Mouse (Mus musculus) ovary, postnatal 10 days (tissue): ENCODE data around the gene Inhba.

Experiments used
- DNase-seq: peaks from one replicate; pipeline ENCODE4 v3.0.0; 2022; ENCODE audit warnings: low spot score

Inhba gene

GRCm38 (mm10) chr13:16011372-16012242 lies at the start of gene Inhba:
Inhba (plus strand) TSS chr13:16011851.
- peak; percentile 27 for DNase-seq

GRCm38 (mm10) chr13:15976584-15976983 lies 35.1 kb upstream of the Inhba start:
- DNase-seq, result no peak

- DNase-seq, result no peak
Observed at GRCm38 (mm10) chr13:15979551-15979950, 32.1 kb upstream of the Inhba start.

- no peak for DNase-seq
Observed at GRCm38 (mm10) chr13:15982041-15982440, 29.6 kb upstream of the Inhba start.

GRCm38 (mm10) chr13:15985761-15986160 lies 25.9 kb upstream of the Inhba start:
- DNase-seq, result no peak

- no peak for DNase-seq
Observed at GRCm38 (mm10) chr13:15986172-15986571, 25.5 kb upstream of the Inhba start.

- DNase-seq, result no peak
Observed at GRCm38 (mm10) chr13:15995314-15995713, 16.3 kb upstream of the Inhba start.

- DNase-seq, result no peak
Observed at GRCm38 (mm10) chr13:16005517-16005916, 6.1 kb upstream of the Inhba start.

GRCm38 (mm10) chr13:16007748-16008147 lies 3.9 kb upstream of the Inhba start:
- no peak for DNase-seq

- no peak for DNase-seq
Observed at GRCm38 (mm10) chr13:16008348-16008747, 3.3 kb upstream of the Inhba start.

- DNase-seq, result no peak
Observed at GRCm38 (mm10) chr13:16009766-16010465, 1.7 kb upstream of the Inhba start.

- DNase-seq, result no peak
Observed at GRCm38 (mm10) chr13:16010586-16010985, 1.1 kb upstream of the Inhba start.

- DNase-seq, result peak; percentile 53
Observed at GRCm38 (mm10) chr13:16012243-16012887, 714 bp downstream of the Inhba start.

- DNase-seq, result no peak
Observed at GRCm38 (mm10) chr13:16014166-16014565, 2.5 kb downstream of the Inhba start.

GRCm38 (mm10) chr13:16016506-16016905 lies 4.9 kb downstream of the Inhba start:
- no peak for DNase-seq

- no peak for DNase-seq
Observed at GRCm38 (mm10) chr13:16017338-16017737, 5.7 kb downstream of the Inhba start.

GRCm38 (mm10) chr13:16017777-16018176 lies 6.1 kb downstream of the Inhba start:
- no peak for DNase-seq

- DNase-seq, result no peak
Observed at GRCm38 (mm10) chr13:16018807-16019510, 7.3 kb downstream of the Inhba start.

- no peak for DNase-seq
Observed at GRCm38 (mm10) chr13:16020659-16021058, 9.0 kb downstream of the Inhba start.

GRCm38 (mm10) chr13:16021181-16021580 lies 9.5 kb downstream of the Inhba start:
- DNase-seq, result no peak

- DNase-seq, result no peak
Observed at GRCm38 (mm10) chr13:16021849-16022248, 10.2 kb downstream of the Inhba start.

GRCm38 (mm10) chr13:16022536-16022935 lies 10.9 kb downstream of the Inhba start:
- DNase-seq, result no peak
